Mouse (Mus musculus) kidney, embryonic 16.5 days (tissue): ENCODE measurements around the gene Zcchc10. TPM values are rescaled to one million over a fixed set of nuclear protein-coding genes. Genes with fewer than 3 reads are reported as not detected.
"Not testable (repeated sequence)": the region's sequence is repeated elsewhere in the genome, so short reads cannot be mapped to it uniquely, and the experiment has no call there.

Source experiments
- ATAC-seq: fragments of 200-750 bp; cut with Nextera tagmentation; 2 replicates; pipeline ENCODE4 v1.8.0; 2017; ENCODE audit warnings: moderate TSS enrichment; ENCODE audit not compliant: low FRiP score, low TSS enrichment
- H3K27ac ChIP-seq: fragments of 300-500 bp; sonication (generic); 2 replicates; pipeline ENCODE4 v1.5.1; 2014; ENCODE audit warnings: low read length
- H3K27me3 ChIP-seq: fragments of 300-500 bp; sonication (generic); 2 replicates; pipeline ENCODE4 v1.6.1; 2014; ENCODE audit warnings: low read length, control low read depth, mixed read lengths; ENCODE audit not compliant: insufficient read depth
- H3K36me3 ChIP-seq: fragments of 300-500 bp; sonication (generic); 2 replicates; pipeline ENCODE4 v1.6.1; 2014; ENCODE audit warnings: low read length, control low read depth, mixed read lengths; ENCODE audit not compliant: insufficient read depth
- H3K4me1 ChIP-seq: fragments of 300-500 bp; sonication (generic); 2 replicates; pipeline ENCODE4 v1.6.1; 2014; ENCODE audit warnings: low read length, control low read depth, mixed read lengths; ENCODE audit not compliant: insufficient read depth
- H3K4me2 ChIP-seq: fragments of 300-500 bp; sonication (generic); replicated peaks from 2 replicates; pipeline ENCODE4 v1.6.1; 2014; ENCODE audit warnings: low read depth, low read length
- H3K4me3 ChIP-seq: fragments of 300-500 bp; sonication (generic); 2 replicates; pipeline ENCODE4 v1.5.1; 2014; ENCODE audit warnings: mild to moderate bottlenecking, low read length
- H3K9ac ChIP-seq: fragments of 300-500 bp; sonication (generic); replicated peaks from 2 replicates; pipeline ENCODE4 v1.6.1; 2014; ENCODE audit warnings: low read length
- H3K9me3 ChIP-seq: fragments of 300-500 bp; sonication (generic); 2 replicates; pipeline ENCODE4 v1.6.1; 2016; ENCODE audit warnings: low read length, control low read depth
- WGBS: fragments of 180-500 bp; shearing (Covaris S2); extraction: QIAGEN DNeasy Blood & Tissue Kit; methylation state at CpG from one replicate; pipeline ENCODE4 v1.1.7; 2014; 5-methylcytosine and 5-hydroxymethylcytosine counted together
- polyA plus RNA-seq: library from polyadenylated mRNA; unstranded; fragments of >200 nt; fragmentation: Nextera tagmentation; extraction: Ambion mirVana; gene quantifications from 2 replicates; pipeline ENCODE4 v1.2.1, GENCODE M21; 2015

The Zcchc10 gene
- polyA plus RNA-seq, 1 experiment from 2014 or later: 19.1 TPM

DNA sequence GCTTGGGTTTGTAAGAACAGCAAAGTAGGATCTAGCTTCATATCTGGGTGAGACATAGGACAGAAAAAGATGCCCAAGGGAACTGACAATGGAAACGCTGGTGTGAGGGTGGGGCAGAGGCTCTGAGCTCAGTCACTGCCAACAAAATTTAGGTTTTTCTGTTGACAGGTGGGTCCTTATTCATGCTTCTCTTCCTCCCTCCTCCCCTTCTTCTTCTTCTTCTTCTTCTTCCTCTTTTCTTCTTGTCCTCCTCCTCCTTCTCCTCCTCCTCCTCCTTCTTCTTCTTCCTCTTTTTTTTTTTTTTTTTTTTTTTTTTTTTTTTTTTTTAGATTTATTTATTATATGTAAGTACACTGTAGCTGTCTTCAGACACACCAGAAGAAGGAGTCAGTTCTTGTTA is 11.7 kb upstream of the Zcchc10 start:
- H3K4me2 ChIP-seq, ATAC-seq, H3K27ac ChIP-seq, H3K4me3 ChIP-seq, H3K27me3 ChIP-seq, H3K36me3 ChIP-seq, H3K9ac ChIP-seq, H3K9me3 ChIP-seq: not testable (repeated sequence)
- H3K4me1 ChIP-seq: peaks cover 18% of the 10 kb centered on the region
- WGBS: 74% methylated on average over 1 of the region's 1 CpGs

DNA sequence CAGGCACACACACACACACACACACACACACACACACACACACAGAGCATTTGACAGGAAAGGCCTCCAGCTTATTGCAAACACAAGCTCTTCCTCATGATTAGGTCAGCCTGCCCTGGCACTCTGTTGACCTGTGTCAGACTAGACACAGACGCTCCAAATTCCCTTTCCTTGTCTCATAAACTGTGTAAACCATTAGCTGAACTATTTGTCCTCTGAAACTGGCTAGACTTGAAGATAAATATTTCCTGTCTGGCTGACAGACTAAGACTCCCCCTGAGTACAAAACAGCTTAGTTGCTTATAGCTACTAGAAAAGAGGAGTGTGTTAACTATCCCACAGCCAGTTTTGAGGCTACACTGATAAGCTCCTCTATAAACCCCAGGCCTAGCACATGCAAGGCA is 9.7 kb upstream of the Zcchc10 start:
- Histone ChIP-seq H3K9me3 (no peaks in the 10 kb centered on the region), H3K9ac (no peak overlapping the region), H3K4me1 (0 out of 2 replicates have a peak, but pooled peaks cover 3% of the 10 kb centered on the region), H3K27me3 (no peaks in the 10 kb centered on the region), H3K4me2 (no peak overlapping the region), H3K4me3 (no peak overlapping the region), H3K36me3 (no peaks in the 10 kb centered on the region), H3K27ac (peak overlapping the region; percentile 49; the same call in 1 of the 2 replicates)
- WGBS: 16% methylated on average over 1 of the region's 1 CpGs
- peak; percentile 49 for ATAC-seq

DNA sequence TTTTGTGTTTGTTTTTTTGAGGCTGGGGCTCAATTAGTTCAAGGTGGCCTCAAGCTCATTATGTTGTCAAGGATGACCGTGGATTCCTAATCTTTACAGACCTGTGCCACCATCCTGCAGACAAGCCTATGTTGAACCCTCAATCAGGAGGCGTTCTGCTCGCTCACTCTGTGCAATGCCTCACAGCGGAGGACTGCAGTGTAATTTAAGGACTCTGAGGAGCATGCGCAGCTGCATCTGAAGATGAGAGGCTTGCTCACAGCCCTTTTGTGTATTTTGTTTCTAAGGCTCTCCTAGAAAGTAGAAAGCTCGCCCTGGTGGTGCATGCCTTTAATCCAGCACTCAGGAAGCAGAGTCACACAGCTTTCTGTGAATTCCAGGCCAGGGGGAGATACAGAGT is 7.5 kb upstream of the Zcchc10 start:
- Histone ChIP-seq H3K27ac (no peak overlapping the region), H3K4me2 (no peak overlapping the region), H3K4me3 (no peak overlapping the region), H3K9me3 (no peaks in the 10 kb centered on the region), H3K27me3 (no peaks in the 10 kb centered on the region), H3K4me1 (0 out of 2 replicates have a peak, but pooled peaks cover 3% of the 10 kb centered on the region), H3K9ac (no peak overlapping the region), H3K36me3 (no peaks in the 10 kb centered on the region)
- ATAC-seq: no peak
- 47% methylated on average over 6 of the region's 6 CpGs for WGBS

DNA sequence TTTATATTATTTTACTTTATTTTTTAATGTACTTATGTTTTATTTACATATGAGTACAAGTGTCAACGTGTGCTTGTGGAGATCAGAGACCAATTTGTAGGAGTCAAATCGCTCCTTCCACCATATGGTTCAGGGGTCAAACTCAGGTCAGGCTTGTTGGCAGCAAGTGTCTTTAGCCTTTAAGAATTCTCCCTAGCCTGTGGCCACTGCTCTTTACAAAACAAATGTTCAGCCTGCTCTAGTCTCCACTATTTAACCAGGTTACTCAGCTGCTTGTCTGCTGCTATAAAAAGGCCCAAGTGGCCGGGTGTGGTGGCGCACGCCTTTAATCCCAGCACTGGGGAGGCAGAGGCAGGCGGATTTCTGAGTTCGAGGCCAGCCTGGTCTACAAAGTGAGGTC is 6.4 kb upstream of the Zcchc10 start:
- no peaks in the 10 kb centered on the region for H3K9me3 ChIP-seq
- no peak overlapping the region for H3K9ac ChIP-seq
- no peaks in the 10 kb centered on the region for H3K27me3 ChIP-seq
- no peaks in the 10 kb centered on the region for H3K36me3 ChIP-seq
- no peak for ATAC-seq
- no peak overlapping the region for H3K4me2 ChIP-seq
- H3K4me1 ChIP-seq: 0 out of 2 replicates have a peak, but pooled peaks cover 3% of the 10 kb centered on the region
- no peak overlapping the region for H3K27ac ChIP-seq
- WGBS: 74% methylated on average over 7 of the region's 7 CpGs
- no peak overlapping the region for H3K4me3 ChIP-seq

DNA sequence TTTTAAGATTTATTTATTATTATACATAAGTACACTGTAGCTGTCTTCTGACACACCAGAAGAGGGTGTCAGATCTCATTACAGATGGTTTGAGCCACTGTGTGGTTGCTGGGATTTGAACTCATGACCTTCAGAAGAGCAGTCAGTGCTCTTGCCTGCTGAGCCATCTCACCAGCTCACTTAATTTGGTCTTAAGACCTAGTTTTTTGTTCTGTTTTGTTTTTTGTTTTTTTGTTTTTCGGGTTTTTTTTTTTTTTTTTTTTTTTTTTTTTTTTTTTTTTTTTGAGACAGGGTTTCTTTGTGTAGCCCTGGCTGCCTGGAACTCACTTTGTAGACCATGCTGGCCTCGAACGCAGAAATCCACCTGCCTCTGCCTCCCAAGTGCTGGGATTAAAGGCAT is 5.9 kb upstream of the Zcchc10 start:
- H3K36me3 ChIP-seq, H3K9ac ChIP-seq, H3K4me1 ChIP-seq, H3K9me3 ChIP-seq, H3K4me2 ChIP-seq, H3K4me3 ChIP-seq, ATAC-seq, H3K27me3 ChIP-seq, H3K27ac ChIP-seq: not testable (repeated sequence)
- WGBS: 97% methylated on average over 3 of the region's 3 CpGs

DNA sequence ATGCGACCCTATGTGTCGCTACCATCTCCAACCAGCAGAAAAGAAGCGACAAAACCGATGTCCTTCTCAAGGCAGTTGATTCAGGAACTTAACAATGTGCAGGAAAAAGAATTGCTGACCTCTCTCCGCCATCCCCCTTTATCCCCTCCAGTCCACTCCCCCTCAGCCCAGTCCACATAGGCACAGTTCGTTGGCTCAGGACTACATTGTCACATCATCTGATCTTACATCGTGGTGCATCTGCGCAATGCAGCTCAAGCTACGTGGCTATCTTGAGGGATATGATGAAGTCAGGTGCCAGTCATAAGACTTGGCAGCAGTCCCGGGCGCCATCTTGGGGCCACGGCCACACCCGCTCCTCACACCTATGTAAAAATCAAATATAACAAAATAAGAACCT is 4.6 kb upstream of the Zcchc10 start:
- 94% methylated on average over 13 of the region's 13 CpGs for WGBS
- not testable (repeated sequence) for H3K9ac ChIP-seq, H3K4me2 ChIP-seq, H3K4me1 ChIP-seq, H3K27ac ChIP-seq, H3K36me3 ChIP-seq, ATAC-seq, H3K27me3 ChIP-seq, H3K4me3 ChIP-seq, H3K9me3 ChIP-seq

DNA sequence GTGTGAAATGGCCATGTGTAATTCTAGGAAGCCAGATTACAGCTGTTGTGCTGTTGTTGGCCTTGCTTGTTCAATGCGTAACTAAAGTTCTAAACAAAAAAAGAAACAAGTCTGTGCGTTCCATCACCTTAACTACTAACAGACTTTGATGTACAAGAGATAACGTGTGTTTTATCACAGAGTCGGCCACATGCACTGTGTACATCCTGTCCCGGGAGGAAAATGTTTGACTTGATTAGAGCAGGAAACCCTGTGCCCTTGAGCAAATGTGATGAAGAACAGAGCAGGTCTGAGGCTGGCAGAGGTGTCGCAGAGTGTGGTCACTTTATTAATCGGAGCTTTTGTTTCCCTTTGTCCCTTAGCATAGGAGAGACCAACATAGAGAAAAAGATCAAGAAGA is 5.8 kb downstream of the Zcchc10 start:
- Histone ChIP-seq H3K9ac (no peak overlapping the region), H3K4me3 (no peak overlapping the region), H3K36me3 (peaks cover 41% of the 10 kb centered on the region), H3K4me1 (peaks cover 4% of the 10 kb centered on the region), H3K27me3 (no peaks in the 10 kb centered on the region), H3K27ac (no peak overlapping the region), H3K4me2 (no peak overlapping the region), H3K9me3 (no peaks in the 10 kb centered on the region)
- ATAC-seq: no peak
- 84% methylated on average over 7 of the region's 7 CpGs for WGBS

DNA sequence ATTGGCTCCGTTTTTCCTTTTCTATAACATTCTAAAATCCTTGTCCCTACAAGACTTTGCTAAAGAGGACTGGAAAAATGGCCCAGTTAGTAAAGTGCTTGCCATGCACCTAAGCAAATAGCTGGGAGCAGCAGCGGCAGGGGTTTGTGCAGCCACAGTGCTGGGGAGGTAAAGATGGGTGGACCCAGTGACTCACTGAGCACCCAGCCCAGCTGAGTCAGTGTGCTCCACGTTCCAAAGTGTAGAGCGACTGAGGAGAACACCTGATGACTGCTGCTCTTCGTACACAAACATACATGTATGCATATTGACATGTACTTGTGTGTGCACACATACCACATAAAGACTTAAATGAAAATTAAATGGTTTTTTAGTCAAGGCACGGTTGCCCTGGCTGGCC is 6.6 kb downstream of the Zcchc10 start:
- no peaks in the 10 kb centered on the region for H3K27me3 ChIP-seq
- no peak overlapping the region for H3K27ac ChIP-seq
- 95% methylated on average over 6 of the region's 6 CpGs for WGBS
- no peak for ATAC-seq
- no peak overlapping the region for H3K4me3 ChIP-seq
- H3K4me1 ChIP-seq: no peaks in the 10 kb centered on the region
- H3K9me3 ChIP-seq: no peaks in the 10 kb centered on the region
- peaks cover 41% of the 10 kb centered on the region for H3K36me3 ChIP-seq
- H3K9ac ChIP-seq: no peak overlapping the region
- H3K4me2 ChIP-seq: no peak overlapping the region

DNA sequence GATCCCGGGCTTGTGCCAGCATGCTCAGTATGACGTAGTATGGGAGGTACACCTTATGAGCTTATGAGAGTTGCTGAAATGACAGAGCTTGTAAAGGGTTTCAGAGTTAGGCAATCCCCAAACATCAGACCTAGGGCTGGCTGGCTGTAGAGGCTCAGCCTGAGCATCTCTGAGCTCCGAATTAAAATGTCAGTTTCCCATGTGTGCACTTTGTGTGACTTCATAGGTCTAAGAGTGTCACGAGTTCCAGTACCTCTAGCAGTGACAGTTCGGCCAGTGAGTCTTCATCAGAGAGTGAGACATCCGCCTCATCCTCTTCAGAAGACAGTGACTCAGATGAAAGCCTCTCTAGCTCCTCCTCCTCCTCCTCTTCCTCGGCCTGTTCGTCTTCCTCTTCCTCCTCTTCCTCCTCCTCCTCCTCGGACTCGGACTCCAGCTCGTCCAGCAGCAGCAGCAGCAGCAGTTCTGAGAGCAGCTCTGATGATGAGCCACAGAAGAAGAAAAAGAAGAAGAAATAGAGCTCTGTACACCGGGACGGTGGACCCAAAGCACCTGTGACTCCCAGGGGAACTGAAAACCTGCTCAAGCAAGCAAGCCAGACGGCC is 7.7 kb downstream of the Zcchc10 start:
- ATAC-seq: no peak
- no peaks in the 10 kb centered on the region for H3K9me3 ChIP-seq
- H3K4me3 ChIP-seq: no peak overlapping the region
- H3K9ac ChIP-seq: no peak overlapping the region
- no peak overlapping the region for H3K27ac ChIP-seq
- H3K27me3 ChIP-seq: no peaks in the 10 kb centered on the region
- H3K4me1 ChIP-seq: no peaks in the 10 kb centered on the region
- H3K4me2 ChIP-seq: no peak overlapping the region
- 85% methylated on average over 14 of the region's 14 CpGs for WGBS
- H3K36me3 ChIP-seq: peaks cover 41% of the 10 kb centered on the region

DNA sequence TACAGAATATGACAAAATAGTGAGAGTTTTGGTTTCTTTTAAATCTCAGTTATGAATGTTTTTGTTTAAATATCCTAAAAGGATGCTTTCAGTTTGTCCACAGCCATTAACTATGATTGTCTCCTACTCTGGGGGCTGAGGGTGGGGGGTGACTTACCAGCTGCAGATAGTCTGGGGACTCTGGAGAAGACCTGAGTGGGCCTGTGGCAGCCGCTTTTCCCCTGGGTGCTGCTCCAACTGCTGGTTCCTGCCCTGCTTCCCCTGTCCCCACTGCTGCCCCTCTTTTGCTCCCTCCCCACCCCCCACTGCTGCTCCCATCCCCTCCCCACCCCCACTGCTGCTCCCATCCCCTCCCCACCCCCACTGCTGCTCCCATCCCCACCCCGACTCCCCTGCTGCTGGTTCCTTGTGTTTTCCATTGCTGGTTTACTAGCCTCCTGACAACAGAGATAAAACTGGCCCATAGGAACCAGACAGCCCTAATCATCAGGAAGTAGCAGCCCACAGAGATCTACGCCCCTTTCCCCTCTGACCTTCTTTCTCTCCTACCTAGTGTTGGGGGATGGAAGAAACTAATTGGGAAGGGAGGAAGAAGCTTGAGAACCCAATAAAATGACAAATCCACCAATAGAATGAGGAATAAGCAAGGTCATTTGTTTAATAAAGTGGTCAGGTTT is 11.2 kb downstream of the Zcchc10 start:
- H3K4me1 ChIP-seq: no peaks in the 10 kb centered on the region
- H3K27ac ChIP-seq: no peak overlapping the region
- WGBS: 49% methylated on average over 3 of the region's 3 CpGs
- H3K9ac ChIP-seq: no peak overlapping the region
- H3K27me3 ChIP-seq: no peaks in the 10 kb centered on the region
- ATAC-seq: no peak
- no peaks in the 10 kb centered on the region for H3K9me3 ChIP-seq
- H3K4me3 ChIP-seq: no peak overlapping the region
- H3K4me2 ChIP-seq: no peak overlapping the region
- peaks cover 21% of the 10 kb centered on the region; the same call in 1 of the 2 replicates for H3K36me3 ChIP-seq
